Mouse (Mus musculus): ENCODE measurements at regions not wholly inside any gene's neighbourhood (a gene's known extent, or its start where the extent isn't known, plus 50 kb on each side); places are given as distances from the start of the nearest gene placed in this dataset.

GRCm38 (mm10) chr14:55301996-55302395 lies 80.2 kb downstream of the Dhrs2 start:
- DNase-seq (ENCODE audit: low spot score in 2 of 2), result no peak

- DNase-seq (ENCODE audit: low spot score in 2 of 2), result no peak
These were observed 91.8 kb downstream of the Dhrs2 start for GRCm38 (mm10) chr14:55313615-55314014.

GRCm38 (mm10) chr14:55323897-55324296 lies 102.1 kb downstream of the Dhrs2 start:
- DNase-seq (ENCODE audit: low spot score in 2 of 2), result no peak

GRCm38 (mm10) chr14:55324335-55324734 lies 102.5 kb downstream of the Dhrs2 start:
- DNase-seq (ENCODE audit: low spot score in 2 of 2), result no peak

GRCm38 (mm10) chr14:55333812-55334211 lies 112.0 kb downstream of the Dhrs2 start:
- DNase-seq (ENCODE audit: low spot score in 2 of 2), result no peak

GRCm38 (mm10) chr14:55334305-55334704 lies 112.5 kb downstream of the Dhrs2 start:
- no peak for DNase-seq (ENCODE audit: low spot score in 2 of 2)

- no peak for DNase-seq (ENCODE audit: low spot score in 2 of 2)
These were observed 113.8 kb downstream of the Dhrs2 start for GRCm38 (mm10) chr14:55335586-55335985.

- DNase-seq (ENCODE audit: low spot score in 2 of 2), result no peak
These were observed 114.8 kb downstream of the Dhrs2 start for GRCm38 (mm10) chr14:55336451-55337195.

GRCm38 (mm10) chr14:55338010-55338409 lies 116.2 kb downstream of the Dhrs2 start:
- no peak for DNase-seq (ENCODE audit: low spot score in 2 of 2)

- no peak for DNase-seq (ENCODE audit: low spot score in 2 of 2)
These were observed 116.7 kb downstream of the Dhrs2 start for GRCm38 (mm10) chr14:55338500-55338899.

- DNase-seq (ENCODE audit: low spot score in 2 of 2), result no peak
These were observed 117.3 kb downstream of the Dhrs2 start for GRCm38 (mm10) chr14:55339036-55339614.

- DNase-seq (ENCODE audit: low spot score in 2 of 2), result no peak
These were observed 121.5 kb downstream of the Dhrs2 start for GRCm38 (mm10) chr14:55343341-55343740.

GRCm38 (mm10) chr14:55343914-55344313 lies 122.1 kb downstream of the Dhrs2 start:
- DNase-seq (ENCODE audit: low spot score in 2 of 2), result no peak

- no peak for DNase-seq (ENCODE audit: low spot score in 2 of 2)
These were observed 123.3 kb downstream of the Dhrs2 start for GRCm38 (mm10) chr14:55345091-55345490.

GRCm38 (mm10) chr14:55348098-55348497 lies 126.3 kb downstream of the Dhrs2 start:
- no peak for DNase-seq (ENCODE audit: low spot score in 2 of 2)

- no peak for DNase-seq (ENCODE audit: low spot score in 2 of 2)
These were observed 121.3 kb upstream of the Dhrs4 start for GRCm38 (mm10) chr14:55357258-55357657.

- no peak for DNase-seq (ENCODE audit: low spot score in 2 of 2)
These were observed 120.1 kb upstream of the Dhrs4 start for GRCm38 (mm10) chr14:55358429-55358828.

- no peak for DNase-seq (ENCODE audit: low spot score in 2 of 2)
These were observed 116.2 kb upstream of the Dhrs4 start for GRCm38 (mm10) chr14:55362316-55362715.

GRCm38 (mm10) chr14:55362757-55363156 lies 115.8 kb upstream of the Dhrs4 start:
- no peak for DNase-seq (ENCODE audit: low spot score in 2 of 2)

GRCm38 (mm10) chr14:55370384-55370783 lies 108.2 kb upstream of the Dhrs4 start:
- no peak for DNase-seq (ENCODE audit: low spot score in 2 of 2)

GRCm38 (mm10) chr14:55372960-55373359 lies 105.6 kb upstream of the Dhrs4 start:
- DNase-seq (ENCODE audit: low spot score in 2 of 2), result no peak

GRCm38 (mm10) chr14:55386773-55387172 lies 91.8 kb upstream of the Dhrs4 start:
- DNase-seq (ENCODE audit: low spot score in 2 of 2), result peak in 1 of 2 experiments; percentile 12

- no peak for DNase-seq (ENCODE audit: low spot score in 2 of 2)
These were observed 91.2 kb upstream of the Dhrs4 start for GRCm38 (mm10) chr14:55387378-55387777.

Measured in urinary bladder, postnatal 36 days (tissue).